Mouse (Mus musculus): Measurements from ENCODE around the gene Elp5. TPM values are rescaled to one million over a fixed set of nuclear protein-coding genes. Genes with fewer than 3 reads are reported as not detected.
A peak's percentile ranks its signal among the peaks of the same experiment; 100 is the strongest.

The Elp5 gene
- 10 to 100 TPM; 79.2 to 88.5 TPM for total RNA-seq (2021)

GRCm38 (mm10) chr11:69982225-69982624, at the start of gene Elp5:
Gene Elp5 (minus strand): TSS chr11:69982517.
- intact Hi-C loops (cut with DNase I), result no loop called here
- no peak for DNase-seq (ENCODE audit: low spot score in 2 of 2)

GRCm38 (mm10) chr11:70031321-70031670, 49.0 kb upstream of the Elp5 start:
- no peak for DNase-seq (ENCODE audit: low spot score in 2 of 2)
- intact Hi-C loops (cut with DNase I), result no loop called here

DNA sequence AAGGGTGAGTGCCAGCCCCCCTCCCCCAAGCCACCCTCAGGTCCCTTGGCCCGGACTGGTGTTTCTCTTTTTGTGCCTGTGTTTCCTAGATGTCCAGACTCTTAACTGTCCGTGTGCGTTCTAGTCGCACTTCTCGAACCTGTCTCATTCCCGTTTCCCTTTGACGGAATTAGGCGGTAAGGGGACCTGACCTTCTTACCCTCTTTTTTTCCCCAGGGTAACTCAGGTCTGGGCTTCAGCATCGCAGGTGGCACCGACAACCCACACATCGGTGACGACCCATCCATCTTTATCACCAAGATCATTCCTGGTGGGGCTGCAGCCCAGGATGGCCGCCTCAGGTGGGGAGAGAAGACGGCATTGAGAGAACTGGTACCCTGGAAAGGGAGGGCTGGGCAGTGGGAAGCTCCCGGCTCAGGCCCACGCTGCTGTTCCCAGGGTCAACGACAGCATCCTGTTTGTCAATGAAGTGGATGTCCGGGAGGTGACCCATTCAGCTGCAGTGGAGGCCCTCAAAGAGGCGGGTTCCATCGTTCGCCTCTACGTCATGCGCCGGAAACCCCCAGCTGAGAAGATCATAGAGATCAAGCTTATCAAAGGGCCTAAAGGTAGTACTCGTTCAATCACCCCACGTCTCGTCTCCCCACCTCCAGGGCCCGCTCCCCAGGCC, 48.5 kb upstream of the Elp5 start:
- DNase-seq (ENCODE audit: low spot score in 2 of 2), result no peak
- intact Hi-C loops (cut with DNase I), result no loop called here

DNA sequence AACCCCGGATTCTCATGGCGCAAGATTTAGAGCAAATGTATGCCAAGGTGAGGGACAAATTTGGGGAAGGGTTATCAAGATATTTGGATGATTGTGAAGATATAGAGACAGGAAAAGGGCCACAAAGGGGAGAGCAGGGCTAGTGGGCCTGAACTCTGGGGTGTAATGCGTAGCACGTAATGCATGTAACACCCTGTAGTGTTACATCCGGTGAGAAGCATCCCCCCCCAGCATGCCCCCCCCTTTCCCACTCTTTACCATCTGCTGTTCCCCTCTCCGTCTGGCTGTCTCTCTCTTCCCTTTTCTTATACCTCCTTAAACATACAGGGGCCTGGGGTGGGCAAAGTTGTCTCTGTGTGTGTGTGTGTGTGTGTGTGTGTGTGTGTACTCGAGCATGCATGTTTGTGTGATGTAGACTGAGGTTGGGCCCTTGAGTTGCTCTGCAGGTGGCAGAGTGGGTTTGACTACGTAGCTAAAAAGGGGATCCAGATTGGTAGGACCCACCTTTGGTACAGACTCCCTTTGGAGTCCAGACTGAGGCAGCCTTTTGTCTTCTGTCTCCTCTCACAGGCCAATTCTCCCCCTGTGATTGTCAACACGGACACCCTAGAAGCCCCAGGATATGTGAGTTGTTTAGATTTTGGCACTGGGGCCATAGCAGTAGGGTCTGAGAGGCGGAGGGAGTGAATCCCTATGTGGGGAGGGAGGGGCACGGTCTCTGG, 47.7 kb upstream of the Elp5 start:
- no peak for DNase-seq (ENCODE audit: low spot score in 2 of 2)
- intact Hi-C loops (cut with DNase I), result no loop called here

- intact Hi-C loops (cut with DNase I), result no loop called here
- DNase-seq (ENCODE audit: low spot score in 2 of 2), result peak; percentile 81 to 84
These were observed 46.9 kb upstream of the Elp5 start for GRCm38 (mm10) chr11:70029130-70029801.

DNA sequence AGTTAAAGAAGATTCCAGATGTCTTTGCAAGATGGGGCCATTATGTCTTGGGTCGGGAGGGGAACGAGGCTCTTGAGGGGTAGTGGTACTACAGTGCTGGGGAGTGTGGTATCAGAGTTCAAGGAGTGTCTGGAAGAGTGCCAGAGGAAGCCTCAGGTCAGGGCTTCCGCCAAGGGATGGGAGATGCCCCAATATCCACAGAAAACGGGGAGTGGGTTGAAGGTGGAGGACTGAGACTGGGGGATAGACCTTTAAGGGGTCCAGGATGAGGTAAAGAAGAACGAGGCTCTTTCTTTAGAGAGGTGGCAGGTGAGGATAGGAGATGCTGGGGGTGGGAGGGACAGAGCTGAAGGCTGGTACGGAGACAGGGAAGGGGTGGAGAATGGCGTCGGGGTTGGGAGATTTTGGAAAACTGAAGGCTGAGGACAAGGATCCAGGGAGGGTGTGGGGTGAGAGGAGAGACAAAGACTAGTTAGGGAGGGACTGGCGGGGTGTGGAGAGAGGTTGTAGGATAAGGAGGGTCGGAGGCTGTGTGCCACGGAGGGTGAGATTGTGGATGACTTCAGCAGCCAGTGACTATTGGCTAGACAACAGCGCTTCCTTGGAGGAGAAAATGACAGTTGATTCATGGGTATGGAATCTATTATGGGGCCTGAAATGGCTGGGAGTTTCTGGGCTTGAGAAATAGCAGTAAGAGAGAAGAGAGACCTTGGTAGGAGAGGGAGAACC, 46.2 kb upstream of the Elp5 start:
- intact Hi-C loops (cut with DNase I), result no loop called here
- no peak for DNase-seq (ENCODE audit: low spot score in 2 of 2)

DNA sequence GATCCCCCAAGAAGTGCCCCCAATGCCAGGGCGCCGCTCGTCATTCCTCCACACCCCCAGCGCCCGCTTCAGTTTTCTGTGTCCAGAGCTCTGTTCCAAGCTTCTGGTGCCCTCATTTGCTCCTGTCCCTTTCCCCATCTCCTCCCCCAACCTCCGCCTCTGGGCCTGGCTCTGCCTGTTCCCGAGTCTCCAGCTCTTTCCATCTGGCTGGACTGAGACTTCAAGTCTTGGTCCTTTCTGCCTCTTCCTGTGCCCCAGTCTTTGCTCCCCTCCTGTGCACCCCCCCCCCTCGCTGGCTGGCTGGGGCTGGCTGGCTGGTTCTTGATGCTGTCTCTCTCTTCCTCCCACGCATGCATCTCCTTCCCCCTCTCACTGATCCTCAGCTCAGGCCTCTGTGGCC, 45.1 kb upstream of the Elp5 start:
- DNase-seq (ENCODE audit: low spot score in 2 of 2), result peak in 1 of 2 experiments; percentile 44
- intact Hi-C loops (cut with DNase I), result no loop called here

- intact Hi-C loops (cut with DNase I), result no loop called here
- no peak for DNase-seq (ENCODE audit: low spot score in 2 of 2)
These were observed 44.4 kb upstream of the Elp5 start for GRCm38 (mm10) chr11:70026689-70027088.

GRCm38 (mm10) chr11:70024151-70024514, 41.8 kb upstream of the Elp5 start:
- intact Hi-C loops (cut with DNase I), result no loop called here
- DNase-seq (ENCODE audit: low spot score in 2 of 2), result no peak

- intact Hi-C loops (cut with DNase I), result no loop called here
- DNase-seq (ENCODE audit: low spot score in 2 of 2), result no peak
These were observed 41.3 kb upstream of the Elp5 start for GRCm38 (mm10) chr11:70023481-70024150.

DNA sequence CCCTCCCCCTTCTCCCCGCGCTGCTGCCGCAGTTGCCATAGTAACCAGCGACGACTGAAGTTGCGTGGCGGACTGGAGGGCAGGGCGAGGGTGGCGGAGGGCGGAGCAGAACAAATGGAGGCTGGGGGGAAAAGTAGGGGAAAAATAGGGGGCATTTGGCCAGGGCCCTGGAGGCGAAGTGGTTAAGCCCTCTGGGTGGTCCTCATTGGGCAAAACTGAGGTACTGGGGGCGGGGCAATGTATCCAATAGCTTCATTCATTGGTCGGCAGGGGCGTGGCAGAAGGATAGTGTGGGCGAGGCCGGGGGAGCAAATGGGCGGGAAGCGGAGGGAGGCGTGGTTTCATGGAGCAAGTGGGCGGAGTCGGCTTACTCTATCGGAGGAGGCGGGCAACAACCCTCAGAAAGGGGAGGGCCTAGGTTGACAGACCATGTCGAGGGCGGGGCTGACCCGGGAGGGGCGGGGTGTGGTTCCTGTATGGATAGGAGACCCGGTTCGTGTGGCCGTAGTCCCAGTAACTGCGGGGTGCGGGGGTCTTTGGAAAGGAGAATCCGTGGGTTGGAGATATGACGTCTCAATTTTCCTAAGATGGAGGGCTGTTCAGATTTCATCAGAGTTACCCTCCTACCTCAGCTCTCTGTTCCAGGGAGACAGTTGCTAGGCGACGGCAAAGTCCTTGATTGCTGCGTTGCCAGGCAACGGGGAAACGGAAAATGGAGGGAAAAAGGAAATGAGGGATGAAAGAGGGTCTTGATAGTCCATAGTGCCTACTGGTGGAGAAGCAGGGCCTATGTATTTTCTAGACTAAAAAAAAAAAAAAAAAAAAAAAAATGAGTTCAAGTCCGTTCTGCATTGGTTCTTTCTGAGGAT, 39.2 kb upstream of the Elp5 start:
- intact Hi-C loops (cut with DNase I), result no loop called here
- peak; percentile 94 to 96 for DNase-seq (ENCODE audit: low spot score in 2 of 2)

- intact Hi-C loops (cut with DNase I), result no loop called here
These were observed 38.5 kb upstream of the Elp5 start for GRCm38 (mm10) chr11:70020731-70021263.

DNA sequence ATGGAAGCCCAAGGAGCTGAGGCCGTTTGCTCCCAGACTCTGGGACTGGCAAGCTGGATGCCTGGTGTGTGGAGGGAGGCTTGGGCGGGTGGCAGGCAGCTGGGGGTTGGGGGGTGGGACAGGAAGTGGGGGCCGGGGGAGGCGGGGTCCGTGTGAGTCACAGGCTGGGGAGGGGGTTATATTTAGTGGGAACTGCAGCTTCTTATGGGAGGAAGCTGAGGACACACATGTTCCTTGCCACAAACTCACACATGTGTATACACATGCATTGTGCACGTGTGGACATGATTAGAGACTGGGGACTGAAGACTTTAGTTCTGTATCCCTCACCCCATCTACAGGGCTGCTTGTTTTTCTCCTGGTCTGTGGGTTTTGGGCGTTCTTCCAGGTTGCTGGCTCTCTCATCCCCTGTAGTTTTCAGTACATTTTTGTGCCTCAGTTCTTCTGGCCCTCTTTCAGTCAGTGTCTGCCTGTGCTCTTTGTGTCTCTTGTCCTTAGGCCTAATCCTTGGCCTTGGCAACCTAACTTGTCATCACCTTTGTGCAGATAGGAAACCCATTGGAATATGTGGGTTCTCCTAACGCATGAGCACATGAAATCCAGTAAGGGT, 37.8 kb upstream of the Elp5 start:
- intact Hi-C loops (cut with DNase I), result no loop called here
- DNase-seq (ENCODE audit: low spot score in 2 of 2), result no peak

More at GRCm38 (mm10) chr11:70020731-70021263, 38.5 kb upstream of the Elp5 start:
- DNase-seq (ENCODE audit: low spot score in 2 of 2), result peak; percentile 70 to 72

GRCm38 (mm10) chr11:70019495-70020021, 37.2 kb upstream of the Elp5 start:
- intact Hi-C loops (cut with DNase I), result no loop called here
- DNase-seq (ENCODE audit: low spot score in 2 of 2), result no peak

- intact Hi-C loops (cut with DNase I), result no loop called here
- DNase-seq (ENCODE audit: low spot score in 2 of 2), result peak; percentile 65
These were observed 36.0 kb upstream of the Elp5 start for GRCm38 (mm10) chr11:70018131-70018990.

GRCm38 (mm10) chr11:70017199-70017767, 35.0 kb upstream of the Elp5 start:
- intact Hi-C loops (cut with DNase I), result no loop called here

GRCm38 (mm10) chr11:70016669-70017068, 34.4 kb upstream of the Elp5 start, which contains the start of gene Dlg4:
Gene Dlg4 (plus strand): TSS chr11:70016942.
- intact Hi-C loops (cut with DNase I), result no loop called here
- DNase-seq (ENCODE audit: low spot score in 2 of 2), result no peak

More at GRCm38 (mm10) chr11:70017199-70017767, 35.0 kb upstream of the Elp5 start:
- no peak for DNase-seq (ENCODE audit: low spot score in 2 of 2)

Data from left cerebral cortex, postnatal 36 days (tissue).